Mouse (Mus musculus): ENCODE data around the gene Clmp. TPM values are rescaled to one million over a fixed set of nuclear protein-coding genes. Genes with fewer than 3 reads are reported as not detected.

Gene Clmp
- 0.75 and 0.92 TPM in 2 replicates for polyA plus RNA-seq (2015; fragmentation: Nextera tagmentation; extraction: Ambion mirVana)

DNA sequence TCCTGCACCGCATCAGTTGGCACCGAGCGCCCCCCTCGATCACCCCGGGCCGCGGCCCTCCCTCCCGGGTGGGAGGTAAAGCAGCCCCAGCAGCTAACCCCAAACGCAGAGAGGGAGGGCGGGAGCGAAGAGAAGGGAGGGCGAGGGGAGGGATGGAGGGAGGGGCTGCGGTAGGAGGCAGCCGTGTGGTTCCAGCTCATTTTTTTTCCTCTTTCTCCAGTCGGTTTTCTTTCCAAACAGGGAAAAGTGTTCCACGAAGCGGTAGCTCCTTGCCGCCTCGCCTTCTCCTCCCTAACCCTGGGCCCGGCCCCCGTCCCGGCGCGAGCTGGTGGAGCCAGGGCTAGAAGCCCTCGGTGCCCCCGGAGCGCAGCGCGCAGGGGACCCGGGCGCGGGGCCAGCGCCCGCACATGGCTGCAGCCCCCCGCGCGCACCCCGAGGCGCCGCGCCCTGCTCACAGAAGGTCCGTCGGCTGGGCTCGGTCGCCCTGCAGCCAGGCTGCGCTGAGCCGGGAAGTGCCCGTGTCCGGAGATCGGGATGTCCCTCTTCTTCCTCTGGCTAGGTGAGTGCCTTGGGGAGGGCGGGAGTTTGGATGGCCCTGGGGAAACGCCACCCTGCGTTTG lies at the start of gene Clmp:
TSS of gene Clmp (plus strand) at position 162 of the 620 bp plus-strand sequence.
- WGBS (ENCODE audit: insufficient replicate concordance), result 1% methylated on average over 53 of the region's 53 CpGs
- Histone ChIP-seq H3K36me3 (replicated peaks) (no peaks in the 10 kb centered on the region), H3K4me1 (replicated peaks) (no peaks in the 10 kb centered on the region), H3K9ac (no peak within 1 kb of the TSS), H3K27ac (replicated peaks) (no peak within 1 kb of the TSS), H3K27me3 (peaks cover 46% of the 10 kb centered on the region), H3K9me3 (replicated peaks) (no peaks in the 10 kb centered on the region), H3K4me2 (peak within 1 kb of the TSS; percentile 65), H3K4me3 (replicated peaks) (peak within 1 kb of the TSS; percentile 49)
- no peak for ATAC-seq (ENCODE audit: insufficient read depth)

DNA sequence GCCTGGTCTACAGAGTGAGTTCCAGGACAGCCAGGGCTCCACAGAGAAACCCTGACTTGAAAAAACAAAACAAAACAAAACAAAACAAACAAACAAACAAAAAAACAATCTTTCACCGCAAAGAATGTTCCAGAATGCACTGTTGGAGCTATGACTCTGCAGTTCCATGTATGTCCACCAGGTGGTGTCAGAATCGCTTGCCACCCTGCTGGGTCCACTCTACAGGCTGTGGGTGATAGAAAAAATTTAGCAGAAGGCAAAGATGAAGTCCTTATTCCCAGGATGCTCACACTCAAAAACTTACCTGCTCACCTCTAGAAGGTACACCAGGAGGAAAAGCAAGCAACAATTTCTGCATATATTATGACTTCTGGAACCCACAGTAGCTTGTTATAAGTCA lies 49.7 kb upstream of the Clmp start:
- peaks cover 7% of the 10 kb centered on the region for H3K4me1 ChIP-seq (replicated peaks)
- no peaks in the 10 kb centered on the region for H3K27me3 ChIP-seq
- no peaks in the 10 kb centered on the region for H3K36me3 ChIP-seq (replicated peaks)
- H3K27ac ChIP-seq (replicated peaks), result no peak overlapping the region
- no peak overlapping the region for H3K4me2 ChIP-seq
- WGBS (ENCODE audit: insufficient replicate concordance), result 5% methylated on average over 2 of the region's 2 CpGs
- no peak for ATAC-seq (ENCODE audit: insufficient read depth)
- H3K4me3 ChIP-seq (replicated peaks), result no peak overlapping the region
- H3K9me3 ChIP-seq (replicated peaks), result no peaks in the 10 kb centered on the region
- no peak overlapping the region for H3K9ac ChIP-seq

DNA sequence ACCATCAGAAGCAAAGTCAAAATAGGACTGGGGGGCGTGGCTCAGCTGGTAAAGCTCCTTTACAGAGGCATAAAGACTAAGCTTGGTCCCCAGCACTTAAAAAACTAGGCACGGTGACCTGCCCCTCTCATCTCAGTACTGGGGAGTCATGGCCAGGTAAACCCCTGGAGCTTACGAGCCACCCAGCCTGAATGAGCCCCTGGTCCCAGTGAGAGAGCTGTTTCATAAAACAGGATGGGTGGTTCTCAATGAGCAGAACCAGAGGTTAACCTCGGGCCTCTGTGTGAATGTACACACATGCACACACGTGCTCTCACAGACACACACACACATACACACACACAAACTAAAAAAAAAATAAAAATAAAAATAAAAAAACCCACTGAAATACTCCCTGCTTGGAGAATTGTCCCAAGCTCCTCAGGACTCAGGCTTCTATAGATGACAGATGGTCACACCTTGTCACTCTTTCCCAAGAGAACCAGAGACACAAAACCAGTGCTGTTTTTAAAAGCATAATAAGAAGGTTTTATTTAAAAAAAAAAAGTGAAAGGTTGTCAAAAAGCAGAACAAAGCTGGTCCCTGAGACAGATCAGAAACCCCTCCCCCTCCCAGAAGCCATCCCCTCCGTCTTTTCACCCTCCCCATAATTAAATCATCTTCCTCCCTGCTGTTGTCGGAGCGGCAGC lies 47.9 kb upstream of the Clmp start:
- H3K4me3 ChIP-seq (replicated peaks), result peak overlapping the region; percentile 54
- H3K27ac ChIP-seq (replicated peaks), result no peak overlapping the region
- H3K36me3 ChIP-seq (replicated peaks), result no peaks in the 10 kb centered on the region
- H3K27me3 ChIP-seq, result no peaks in the 10 kb centered on the region
- peaks cover 8% of the 10 kb centered on the region for H3K4me1 ChIP-seq (replicated peaks)
- no peak overlapping the region for H3K9ac ChIP-seq
- 28% methylated on average over 8 of the region's 8 CpGs for WGBS (ENCODE audit: insufficient replicate concordance)
- peak overlapping the region; percentile 64 for H3K4me2 ChIP-seq
- ATAC-seq (ENCODE audit: insufficient read depth), result no peak
- H3K9me3 ChIP-seq (replicated peaks), result no peaks in the 10 kb centered on the region

DNA sequence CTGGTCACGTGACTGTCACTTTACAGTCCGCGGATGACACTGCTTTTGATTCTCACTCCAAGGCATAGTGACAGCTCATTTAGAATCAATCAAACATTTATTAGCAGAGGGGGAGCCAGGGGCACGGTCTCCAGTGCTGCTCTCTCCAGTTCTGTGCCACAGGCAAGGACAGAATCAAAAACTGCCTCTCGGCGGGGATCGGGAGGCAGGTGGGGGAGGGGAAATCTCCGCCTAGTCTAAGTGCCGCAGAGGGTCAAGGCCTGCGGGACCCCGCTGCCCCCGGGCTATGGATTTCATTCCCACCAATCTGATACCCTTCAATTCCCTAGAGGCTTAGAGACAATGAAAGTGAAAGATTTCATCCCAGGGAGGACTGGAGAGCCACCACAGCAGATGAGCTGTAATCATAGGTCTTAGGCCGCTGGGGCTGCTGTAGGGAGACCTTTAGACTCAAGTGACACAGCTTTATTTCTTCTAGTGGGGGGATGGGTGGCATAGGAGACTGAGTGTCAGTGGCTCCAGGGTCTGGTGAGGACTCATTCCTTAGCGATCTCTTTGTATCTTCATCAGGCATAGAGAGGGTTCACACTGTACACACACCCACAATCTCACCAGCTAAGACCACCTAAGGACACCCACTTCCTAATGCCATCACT lies 47.2 kb upstream of the Clmp start:
- Histone ChIP-seq H3K4me3 (replicated peaks) (peak overlapping the region; percentile 54), H3K4me1 (replicated peaks) (peaks cover 10% of the 10 kb centered on the region), H3K9ac (no peak overlapping the region), H3K9me3 (replicated peaks) (no peaks in the 10 kb centered on the region), H3K27me3 (no peaks in the 10 kb centered on the region), H3K27ac (replicated peaks) (no peak overlapping the region), H3K36me3 (replicated peaks) (no peaks in the 10 kb centered on the region), H3K4me2 (peak overlapping the region; percentile 64)
- peak; percentile 28; the same call in 1 of the 2 replicates for ATAC-seq (ENCODE audit: insufficient read depth)
- 6% methylated on average over 14 of the region's 14 CpGs for WGBS (ENCODE audit: insufficient replicate concordance)

DNA sequence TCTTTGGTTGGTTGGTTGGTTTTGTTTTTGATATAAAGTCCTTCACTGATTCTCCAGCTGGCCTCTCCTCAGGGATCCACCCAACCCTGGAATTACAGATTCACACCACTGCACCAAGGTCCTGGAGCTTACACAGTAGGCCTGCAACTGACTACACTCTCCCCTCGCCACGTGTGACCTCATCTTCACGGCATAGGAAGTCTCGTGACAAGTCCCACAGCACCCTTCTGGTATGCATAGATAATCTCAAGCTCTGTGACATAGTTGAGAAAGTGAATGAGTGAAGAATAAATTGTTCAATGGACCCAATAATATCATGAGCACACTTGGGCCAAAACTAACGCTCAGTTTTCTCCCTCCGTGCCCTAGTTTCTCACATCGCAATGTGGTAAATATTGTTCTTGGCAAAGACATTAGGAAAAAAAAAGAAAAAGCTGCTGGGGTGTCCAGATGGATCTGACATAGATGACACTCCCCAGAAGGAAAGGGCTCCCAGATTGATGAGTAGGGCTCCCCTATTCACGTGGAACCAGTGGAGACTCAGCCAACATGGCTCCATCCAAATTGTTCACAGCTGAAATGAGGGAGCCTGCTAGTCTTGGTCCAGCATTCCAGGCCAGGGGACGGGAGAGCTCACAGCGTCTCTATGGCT lies 46.1 kb upstream of the Clmp start:
- ATAC-seq (ENCODE audit: insufficient read depth), result no peak
- Histone ChIP-seq H3K9me3 (replicated peaks) (no peaks in the 10 kb centered on the region), H3K27me3 (no peaks in the 10 kb centered on the region), H3K4me1 (replicated peaks) (peaks cover 10% of the 10 kb centered on the region), H3K9ac (no peak overlapping the region), H3K4me3 (replicated peaks) (no peak overlapping the region), H3K27ac (replicated peaks) (no peak overlapping the region), H3K36me3 (replicated peaks) (no peaks in the 10 kb centered on the region), H3K4me2 (no peak overlapping the region)
- 48% methylated on average over 10 of the region's 10 CpGs for WGBS (ENCODE audit: insufficient replicate concordance)

DNA sequence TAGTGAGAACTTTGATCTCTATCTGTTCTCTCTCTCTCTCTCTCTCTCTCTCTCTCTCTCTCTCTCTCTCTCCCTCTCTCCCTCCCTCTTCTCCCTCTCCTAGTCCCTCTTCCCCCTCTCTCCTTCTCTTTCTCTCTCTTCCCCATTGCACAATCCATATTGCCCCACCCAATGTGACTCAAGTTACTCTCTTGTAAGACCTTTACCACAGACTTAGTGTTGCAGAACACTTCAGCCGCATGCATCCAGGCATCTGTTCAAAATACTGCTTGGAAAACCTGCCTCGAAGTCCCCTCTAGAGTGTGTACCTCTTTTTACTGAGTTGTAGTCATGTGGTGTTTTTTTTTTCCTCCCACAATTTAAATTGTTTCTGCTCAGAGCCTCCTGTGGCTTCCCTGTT lies 44.4 kb upstream of the Clmp start:
- H3K4me1 ChIP-seq (replicated peaks), result peaks cover 10% of the 10 kb centered on the region
- H3K4me3 ChIP-seq (replicated peaks), result no peak overlapping the region
- H3K36me3 ChIP-seq (replicated peaks), result no peaks in the 10 kb centered on the region
- WGBS (ENCODE audit: insufficient replicate concordance), result 44% methylated on average over 2 of the region's 2 CpGs
- H3K9me3 ChIP-seq (replicated peaks), result no peaks in the 10 kb centered on the region
- H3K27me3 ChIP-seq, result no peaks in the 10 kb centered on the region
- no peak overlapping the region for H3K9ac ChIP-seq
- no peak overlapping the region for H3K4me2 ChIP-seq
- H3K27ac ChIP-seq (replicated peaks), result no peak overlapping the region
- ATAC-seq (ENCODE audit: insufficient read depth), result no peak

DNA sequence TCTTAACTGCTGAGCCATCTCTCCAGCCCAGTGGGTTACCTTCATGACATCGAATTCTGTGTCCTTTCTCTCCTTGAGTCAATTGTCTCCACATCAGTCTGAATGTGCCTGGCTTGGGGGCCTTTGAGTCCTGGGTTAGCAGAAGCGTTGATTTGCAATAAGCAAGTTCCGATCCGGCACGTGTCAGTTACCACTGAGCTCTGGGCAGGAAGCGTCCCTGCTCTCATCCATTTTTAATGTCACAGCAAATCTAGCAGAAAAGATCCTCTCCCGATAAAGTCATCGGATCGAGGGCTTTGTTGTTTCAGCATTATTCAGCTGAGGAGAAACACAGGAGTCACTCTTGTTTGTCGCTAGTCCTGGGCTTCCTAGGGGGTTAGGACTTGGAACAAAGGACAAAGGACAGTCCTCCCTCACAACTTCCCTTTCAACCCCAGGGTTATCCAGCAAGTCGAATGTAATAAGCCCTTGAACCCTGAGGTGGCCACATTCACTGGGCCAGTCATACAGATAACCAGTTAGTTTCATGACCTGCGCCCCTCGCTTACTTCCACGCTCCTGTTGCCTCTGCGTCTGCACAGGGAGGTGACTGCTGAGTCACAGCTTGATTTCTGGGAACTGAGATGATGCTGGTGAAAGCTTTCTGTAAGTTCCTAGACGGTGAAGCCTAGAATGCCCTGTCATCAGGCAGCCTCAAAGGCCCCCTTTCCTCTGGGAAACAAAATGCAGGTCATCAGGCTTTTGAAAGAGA lies 43.1 kb upstream of the Clmp start:
- H3K27ac ChIP-seq (replicated peaks), result no peak overlapping the region
- no peaks in the 10 kb centered on the region for H3K27me3 ChIP-seq
- H3K4me2 ChIP-seq, result no peak overlapping the region; the same call in 1 of the 2 replicates
- WGBS (ENCODE audit: insufficient replicate concordance), result 16% methylated on average over 16 of the region's 16 CpGs
- H3K4me3 ChIP-seq (replicated peaks), result no peak overlapping the region
- H3K9me3 ChIP-seq (replicated peaks), result no peaks in the 10 kb centered on the region
- no peaks in the 10 kb centered on the region for H3K36me3 ChIP-seq (replicated peaks)
- no peak for ATAC-seq (ENCODE audit: insufficient read depth)
- no peak overlapping the region for H3K9ac ChIP-seq
- peaks cover 10% of the 10 kb centered on the region for H3K4me1 ChIP-seq (replicated peaks)

DNA sequence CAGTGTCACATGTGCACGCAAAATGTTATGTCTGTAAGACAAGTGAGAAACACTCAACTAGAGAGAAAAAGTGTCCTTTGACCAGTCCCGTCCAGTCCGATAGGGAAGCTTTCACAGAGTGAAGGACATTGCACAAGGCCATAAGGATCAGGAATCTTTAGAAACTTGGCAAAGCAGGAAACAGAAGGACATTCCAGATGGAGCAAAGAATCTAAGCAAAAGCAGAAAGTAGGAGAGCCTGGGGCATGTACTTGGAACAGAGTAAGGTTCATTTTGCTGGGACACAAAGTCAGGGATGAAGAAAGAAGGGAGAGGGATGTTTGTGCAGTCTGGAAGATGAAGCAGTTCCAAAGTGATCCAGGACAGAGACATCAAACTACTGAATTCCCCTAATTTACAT lies 36.3 kb upstream of the Clmp start:
- Histone ChIP-seq H3K9me3 (replicated peaks) (no peaks in the 10 kb centered on the region), H3K9ac (no peak overlapping the region), H3K36me3 (replicated peaks) (no peaks in the 10 kb centered on the region), H3K4me2 (no peak overlapping the region), H3K27me3 (no peaks in the 10 kb centered on the region), H3K4me1 (replicated peaks) (no peaks in the 10 kb centered on the region), H3K4me3 (replicated peaks) (no peak overlapping the region), H3K27ac (replicated peaks) (no peak overlapping the region)
- WGBS (ENCODE audit: insufficient replicate concordance), result 69% methylated on average over 3 of the region's 3 CpGs
- ATAC-seq (ENCODE audit: insufficient read depth), result no peak

DNA sequence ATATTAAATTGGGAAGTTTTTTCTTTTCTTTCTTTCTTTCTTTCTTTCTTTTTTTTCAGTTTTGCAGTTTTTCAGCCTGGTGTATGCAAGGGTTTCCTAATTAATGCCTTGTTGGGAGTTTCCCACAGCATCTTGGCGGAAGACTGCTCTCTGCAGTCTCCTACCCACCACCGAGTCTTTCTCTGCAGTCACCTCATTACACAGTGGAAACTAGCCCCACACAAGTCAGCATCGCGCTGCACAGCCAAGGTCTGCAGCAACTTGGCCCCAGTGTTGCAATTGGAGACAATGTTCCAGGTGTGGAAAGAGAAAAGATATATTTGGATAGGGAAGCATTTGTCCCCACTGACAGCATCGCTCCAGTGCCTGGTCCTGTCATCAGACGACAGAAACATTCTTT lies 35.8 kb upstream of the Clmp start:
- no peaks in the 10 kb centered on the region for H3K9me3 ChIP-seq (replicated peaks)
- H3K4me2 ChIP-seq, result no peak overlapping the region
- no peak overlapping the region for H3K27ac ChIP-seq (replicated peaks)
- H3K4me3 ChIP-seq (replicated peaks), result no peak overlapping the region
- no peaks in the 10 kb centered on the region for H3K27me3 ChIP-seq
- H3K36me3 ChIP-seq (replicated peaks), result no peaks in the 10 kb centered on the region
- no peak for ATAC-seq (ENCODE audit: insufficient read depth)
- WGBS (ENCODE audit: insufficient replicate concordance), result 58% methylated on average over 6 of the region's 6 CpGs
- H3K9ac ChIP-seq, result no peak overlapping the region
- H3K4me1 ChIP-seq (replicated peaks), result no peaks in the 10 kb centered on the region

DNA sequence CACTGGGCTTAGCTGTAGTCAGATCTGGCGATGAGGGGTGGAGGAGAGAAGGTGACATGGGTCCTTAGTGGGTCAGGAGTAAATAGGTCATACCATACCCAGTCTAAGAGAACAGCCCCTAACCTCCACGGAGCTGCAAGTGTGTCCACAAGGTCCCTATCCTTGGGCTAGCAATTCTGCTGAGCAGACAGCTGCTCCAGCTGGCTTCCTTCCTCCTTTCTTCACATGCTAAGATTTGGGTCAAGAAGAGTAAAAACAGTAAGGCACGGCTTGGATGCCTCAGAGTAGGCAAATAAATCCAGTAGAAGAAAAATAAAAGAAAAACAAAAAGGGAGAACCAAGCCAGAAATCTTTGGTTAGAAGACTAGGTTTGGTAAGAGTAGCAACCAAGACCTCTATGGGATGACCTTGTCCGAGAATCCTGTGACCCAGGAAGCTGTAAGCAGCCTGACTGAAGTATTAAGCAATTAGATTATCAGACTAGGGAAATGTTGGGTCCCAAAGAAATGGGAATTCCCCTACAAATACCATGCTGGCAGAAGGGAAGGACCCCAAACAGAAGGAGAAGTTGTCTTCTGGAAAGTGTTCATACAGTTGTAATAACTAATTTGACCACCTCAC lies 34.4 kb upstream of the Clmp start:
- H3K4me2 ChIP-seq, result no peak overlapping the region
- no peak overlapping the region for H3K9ac ChIP-seq
- no peaks in the 10 kb centered on the region for H3K36me3 ChIP-seq (replicated peaks)
- no peaks in the 10 kb centered on the region for H3K9me3 ChIP-seq (replicated peaks)
- H3K4me1 ChIP-seq (replicated peaks), result no peaks in the 10 kb centered on the region
- no peaks in the 10 kb centered on the region for H3K27me3 ChIP-seq
- H3K27ac ChIP-seq (replicated peaks), result no peak overlapping the region
- no peak overlapping the region for H3K4me3 ChIP-seq (replicated peaks)
- ATAC-seq (ENCODE audit: insufficient read depth), result no peak
- WGBS (ENCODE audit: insufficient replicate concordance), result 29% methylated on average over 4 of the region's 4 CpGs
